Mouse (Mus musculus) liver, embryonic 11.5 days (tissue): ENCODE data around the gene Frmd5. TPM values are rescaled to one million over a fixed set of nuclear protein-coding genes. Genes with fewer than 3 reads are reported as not detected.

ENCODE experiments used
- ATAC-seq: fragments of 200-750 bp; cut with Nextera tagmentation; replicated peaks from 2 replicates; pipeline ENCODE4 v1.8.0; 2017; ENCODE audit warnings: moderate number of reproducible peaks, mild to moderate bottlenecking, moderate TSS enrichment, moderate library complexity; ENCODE audit not compliant: low FRiP score
- DNase-seq: peaks from one replicate; pipeline ENCODE4 v3.0.0-alpha.2; 2017; ENCODE audit warnings: low spot score
- H3K27ac ChIP-seq: fragments of 300-500 bp; sonication (generic); 2 replicates; pipeline ENCODE4 v1.5.1; 2014; ENCODE audit warnings: mild to moderate bottlenecking, low read depth, low read length, control low read depth
- H3K27me3 ChIP-seq: fragments of 300-500 bp; sonication (generic); replicated peaks from 2 replicates; pipeline ENCODE4 v1.6.1; 2014; ENCODE audit warnings: low read length, mixed read lengths; ENCODE audit not compliant: control insufficient read depth, insufficient read depth
- H3K36me3 ChIP-seq: fragments of 300-500 bp; sonication (generic); 2 replicates; pipeline ENCODE4 v1.6.1; 2014; ENCODE audit warnings: mild to moderate bottlenecking, low read length, moderate library complexity, mixed read lengths; ENCODE audit not compliant: control insufficient read depth, insufficient read depth
- H3K4me1 ChIP-seq: fragments of 300-500 bp; sonication (generic); replicated peaks from 2 replicates; pipeline ENCODE4 v1.6.1; 2014; ENCODE audit warnings: low read length, mixed read lengths; ENCODE audit not compliant: control insufficient read depth, insufficient read depth
- H3K4me2 ChIP-seq: fragments of 300-500 bp; sonication (generic); 2 replicates; pipeline ENCODE4 v1.6.1; 2014; ENCODE audit warnings: mild to moderate bottlenecking, control low read depth, moderate library complexity
- H3K4me3 ChIP-seq: fragments of 300-500 bp; sonication (generic); 2 replicates; pipeline ENCODE4 v1.5.1; 2014; ENCODE audit warnings: low read depth, low read length, control low read depth
- H3K9ac ChIP-seq: fragments of 300-500 bp; sonication (generic); 2 replicates; pipeline ENCODE4 v1.6.1; 2014; ENCODE audit warnings: low read depth, low read length, control low read depth
- H3K9me3 ChIP-seq: fragments of 300-500 bp; sonication (generic); 2 replicates; pipeline ENCODE4 v1.6.1; 2016; ENCODE audit warnings: low read length, inconsistent platforms, mixed read lengths; ENCODE audit not compliant: control insufficient read depth
- WGBS: fragments of 180-500 bp; shearing (Covaris S2); extraction: QIAGEN DNeasy Blood & Tissue Kit; methylation state at CpG from one replicate; pipeline ENCODE4 v1.1.7; 2014; 5-methylcytosine and 5-hydroxymethylcytosine counted together
- polyA plus RNA-seq: library from polyadenylated mRNA; unstranded; fragments of >200 nt; fragmentation: Nextera tagmentation; extraction: Ambion mirVana; gene quantifications from 2 replicates; pipeline ENCODE4 v1.2.1, GENCODE M21; 2014

Gene Frmd5
- polyA plus RNA-seq, 1 experiment from 2014 or later: 0.96 TPM

DNA sequence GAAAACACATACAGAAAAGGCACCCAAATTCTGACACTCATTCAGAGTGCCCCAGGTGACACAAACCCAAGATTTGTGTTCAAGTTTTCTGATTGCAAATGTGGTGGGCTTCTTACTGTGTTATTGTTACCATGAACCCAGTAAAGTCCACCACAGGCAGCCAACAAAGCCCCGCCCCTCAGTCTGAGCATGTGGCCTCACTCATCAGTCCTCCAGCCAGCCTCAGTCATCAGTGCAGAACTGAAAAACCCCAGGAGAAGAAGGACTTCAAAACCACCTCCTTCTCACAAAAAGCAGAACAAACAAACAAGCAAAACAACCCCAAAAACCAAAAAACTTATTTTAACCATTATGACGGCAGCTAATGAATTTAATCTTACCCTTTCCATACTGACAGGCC, 18.5 kb downstream of the Frmd5 start:
- ATAC-seq (no peak), DNase-seq (no peak)
- Histone ChIP-seq H3K4me1 (no peaks in the 10 kb centered on the region; the same call in 1 of the 2 replicates), H3K4me3 (no peak overlapping the region), H3K36me3 (no peaks in the 10 kb centered on the region), H3K4me2 (no peak overlapping the region), H3K9me3 (no peaks in the 10 kb centered on the region), H3K27ac (no peak overlapping the region), H3K9ac (no peak overlapping the region), H3K27me3 (no peaks in the 10 kb centered on the region)
- WGBS: 77% methylated on average over 2 of the region's 2 CpGs

DNA sequence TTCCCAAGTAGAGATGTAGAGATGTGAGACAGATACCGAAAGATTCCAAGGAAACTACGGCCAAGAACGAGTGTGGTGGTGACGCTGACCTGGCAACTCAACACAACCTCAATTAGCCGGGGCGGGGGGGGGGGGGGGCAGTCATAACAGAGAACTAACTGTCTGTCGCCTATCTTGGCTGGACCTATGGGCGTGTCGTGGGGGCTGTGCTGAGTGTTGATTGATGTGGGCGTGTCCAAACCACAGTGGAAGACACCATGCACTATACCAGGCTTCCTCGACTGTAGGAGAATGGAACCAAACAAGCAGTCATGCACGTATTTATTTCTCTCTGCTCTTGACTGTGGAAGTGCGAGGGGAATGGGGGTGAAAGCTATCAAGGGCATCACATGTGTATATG, 19.1 kb downstream of the Frmd5 start:
- H3K27me3 ChIP-seq: no peaks in the 10 kb centered on the region
- peak; percentile 87 for ATAC-seq
- no peaks in the 10 kb centered on the region; the same call in 1 of the 2 replicates for H3K4me1 ChIP-seq
- peak overlapping the region; percentile 39 for H3K4me2 ChIP-seq
- no peak overlapping the region for H3K9ac ChIP-seq
- H3K4me3 ChIP-seq: no peak overlapping the region
- H3K9me3 ChIP-seq: no peaks in the 10 kb centered on the region
- 39% methylated on average over 13 of the region's 13 CpGs for WGBS
- H3K27ac ChIP-seq: no peak overlapping the region
- H3K36me3 ChIP-seq: no peaks in the 10 kb centered on the region
- no peak for DNase-seq

DNA sequence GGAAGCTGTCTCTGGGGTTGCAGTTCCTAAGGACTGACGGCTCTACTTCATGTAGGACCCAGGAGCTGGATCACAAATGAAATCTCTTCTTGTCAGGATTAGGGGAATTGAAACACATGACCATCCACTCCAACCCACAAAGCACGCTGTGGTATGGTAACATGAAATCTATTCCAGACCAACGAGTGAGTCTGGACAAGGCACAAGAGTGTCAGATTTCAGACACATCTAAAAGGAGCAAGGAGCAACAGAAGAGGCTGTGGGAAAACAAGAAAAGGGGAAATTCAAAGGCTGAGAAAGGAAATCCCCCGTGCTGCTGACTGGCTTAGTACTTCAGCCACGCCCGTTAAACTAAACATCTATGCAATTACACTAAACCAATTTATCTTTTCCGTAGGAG, 19.6 kb downstream of the Frmd5 start:
- H3K9me3 ChIP-seq: no peaks in the 10 kb centered on the region
- 43% methylated on average over 7 of the region's 7 CpGs for WGBS
- DNase-seq: no peak
- H3K4me2 ChIP-seq: peak overlapping the region; percentile 39; the same call in 1 of the 2 replicates
- H3K27me3 ChIP-seq: no peaks in the 10 kb centered on the region
- H3K4me1 ChIP-seq: no peaks in the 10 kb centered on the region; the same call in 1 of the 2 replicates
- H3K27ac ChIP-seq: no peak overlapping the region
- no peak for ATAC-seq
- H3K9ac ChIP-seq: no peak overlapping the region
- no peaks in the 10 kb centered on the region for H3K36me3 ChIP-seq
- H3K4me3 ChIP-seq: no peak overlapping the region

- no peak overlapping the region for H3K27ac ChIP-seq
- H3K4me2 ChIP-seq: no peak overlapping the region
- H3K36me3 ChIP-seq: no peaks in the 10 kb centered on the region
- H3K9me3 ChIP-seq: no peaks in the 10 kb centered on the region
- no peak for DNase-seq
- WGBS: 73% methylated on average over 7 of the region's 7 CpGs
- no peak overlapping the region for H3K4me3 ChIP-seq
- ATAC-seq: no peak
- H3K4me1 ChIP-seq: no peaks in the 10 kb centered on the region
- H3K27me3 ChIP-seq: no peaks in the 10 kb centered on the region
- no peak overlapping the region for H3K9ac ChIP-seq
Measured at GRCm38 (mm10) chr2:121776219-121776618, 30.7 kb downstream of the Frmd5 start.

- no peak for DNase-seq
- Histone ChIP-seq H3K27ac (no peak overlapping the region), H3K27me3 (no peaks in the 10 kb centered on the region), H3K4me1 (no peaks in the 10 kb centered on the region), H3K4me2 (no peak overlapping the region), H3K9me3 (no peaks in the 10 kb centered on the region), H3K4me3 (no peak overlapping the region), H3K9ac (no peak overlapping the region), H3K36me3 (no peaks in the 10 kb centered on the region)
- no peak for ATAC-seq
- 77% methylated on average over 5 of the region's 5 CpGs for WGBS
Measured at GRCm38 (mm10) chr2:121764851-121765250, 42.0 kb downstream of the Frmd5 start.

DNA sequence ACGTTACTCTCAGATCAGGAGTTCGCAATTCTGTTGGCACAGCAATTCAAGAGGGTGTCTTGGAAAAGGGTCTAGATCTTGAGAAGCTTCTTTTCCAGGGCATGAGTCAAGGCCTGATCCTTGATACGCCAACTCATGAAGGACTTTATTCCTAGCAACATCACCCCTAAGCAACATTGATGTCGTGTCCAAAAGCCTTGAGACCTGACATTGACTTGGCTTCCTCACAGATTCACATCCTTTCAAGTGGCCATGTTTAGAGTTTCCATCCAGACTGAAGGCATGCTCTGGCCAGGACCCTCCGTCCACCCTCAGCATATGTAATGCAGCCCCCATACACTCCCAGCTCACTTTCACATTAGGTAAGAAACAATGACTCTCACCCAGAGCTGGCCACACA, 45.0 kb downstream of the Frmd5 start:
- ATAC-seq (no peak), DNase-seq (no peak)
- Histone ChIP-seq H3K9me3 (no peaks in the 10 kb centered on the region), H3K27me3 (no peaks in the 10 kb centered on the region), H3K9ac (no peak overlapping the region), H3K36me3 (no peaks in the 10 kb centered on the region), H3K4me2 (no peak overlapping the region), H3K4me1 (no peaks in the 10 kb centered on the region), H3K4me3 (no peak overlapping the region), H3K27ac (no peak overlapping the region)
- WGBS: 87% methylated on average over 5 of the region's 5 CpGs

- ATAC-seq (no peak), DNase-seq (no peak)
- Histone ChIP-seq H3K4me1 (no peaks in the 10 kb centered on the region), H3K4me2 (no peak overlapping the region), H3K9ac (no peak overlapping the region), H3K27ac (no peak overlapping the region), H3K36me3 (no peaks in the 10 kb centered on the region), H3K27me3 (no peaks in the 10 kb centered on the region), H3K9me3 (no peaks in the 10 kb centered on the region), H3K4me3 (no peak overlapping the region)
- WGBS: 80% methylated on average over 11 of the region's 11 CpGs
Measured at GRCm38 (mm10) chr2:121761281-121761795, 45.5 kb downstream of the Frmd5 start.

- Histone ChIP-seq H3K4me2 (no peak overlapping the region), H3K27me3 (no peaks in the 10 kb centered on the region), H3K27ac (no peak overlapping the region), H3K4me1 (no peaks in the 10 kb centered on the region), H3K9ac (no peak overlapping the region), H3K4me3 (no peak overlapping the region), H3K36me3 (no peaks in the 10 kb centered on the region), H3K9me3 (no peaks in the 10 kb centered on the region)
- no peak for DNase-seq
- 83% methylated on average over 9 of the region's 9 CpGs for WGBS
- ATAC-seq: no peak
Measured at GRCm38 (mm10) chr2:121760646-121761045, 46.2 kb downstream of the Frmd5 start.

DNA sequence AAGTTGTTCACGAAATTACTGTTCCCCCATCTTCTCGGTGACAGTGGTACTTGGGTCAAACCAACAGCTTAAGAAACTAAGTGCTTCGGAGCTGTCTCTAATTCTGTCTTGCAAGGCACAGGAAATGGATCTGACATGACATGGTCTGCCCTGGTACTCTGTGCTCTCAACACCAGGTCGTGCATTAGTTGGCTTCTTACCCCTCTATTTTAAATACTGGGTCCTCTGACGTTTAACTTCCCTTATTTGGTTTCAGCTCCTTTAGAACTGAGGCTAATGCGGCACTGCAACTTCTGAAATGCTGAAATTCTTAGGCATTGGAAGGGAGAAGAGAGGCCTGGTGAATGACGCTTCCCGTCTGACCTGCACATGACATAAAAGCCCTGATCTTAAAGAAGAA, 48.6 kb downstream of the Frmd5 start:
- Histone ChIP-seq H3K36me3 (no peaks in the 10 kb centered on the region), H3K27ac (no peak overlapping the region), H3K4me3 (no peak overlapping the region), H3K4me2 (no peak overlapping the region), H3K9me3 (no peaks in the 10 kb centered on the region), H3K9ac (no peak overlapping the region), H3K4me1 (no peaks in the 10 kb centered on the region), H3K27me3 (no peaks in the 10 kb centered on the region)
- no peak for DNase-seq
- 74% methylated on average over 8 of the region's 8 CpGs for WGBS
- ATAC-seq: no peak
